Mouse (Mus musculus) liver, embryonic 11.5 days (tissue): ENCODE measurements around the gene Sfrp5. TPM values are rescaled to one million over a fixed set of nuclear protein-coding genes. Genes with fewer than 3 reads are reported as not detected.
A peak's percentile ranks its signal among the peaks of the same experiment; 100 is the strongest.

Source experiments
- ATAC-seq: fragments of 200-750 bp; cut with Nextera tagmentation; replicated peaks from 2 replicates; pipeline ENCODE4 v1.8.0; 2017; ENCODE audit warnings: moderate number of reproducible peaks, mild to moderate bottlenecking, moderate TSS enrichment, moderate library complexity; ENCODE audit not compliant: low FRiP score
- DNase-seq: peaks from one replicate; pipeline ENCODE4 v3.0.0-alpha.2; 2017; ENCODE audit warnings: low spot score
- H3K27ac ChIP-seq: fragments of 300-500 bp; sonication (generic); 2 replicates; pipeline ENCODE4 v1.5.1; 2014; ENCODE audit warnings: mild to moderate bottlenecking, low read depth, low read length, control low read depth
- H3K27me3 ChIP-seq: fragments of 300-500 bp; sonication (generic); replicated peaks from 2 replicates; pipeline ENCODE4 v1.6.1; 2014; ENCODE audit warnings: low read length, mixed read lengths; ENCODE audit not compliant: control insufficient read depth, insufficient read depth
- H3K36me3 ChIP-seq: fragments of 300-500 bp; sonication (generic); 2 replicates; pipeline ENCODE4 v1.6.1; 2014; ENCODE audit warnings: mild to moderate bottlenecking, low read length, moderate library complexity, mixed read lengths; ENCODE audit not compliant: control insufficient read depth, insufficient read depth
- H3K4me1 ChIP-seq: fragments of 300-500 bp; sonication (generic); replicated peaks from 2 replicates; pipeline ENCODE4 v1.6.1; 2014; ENCODE audit warnings: low read length, mixed read lengths; ENCODE audit not compliant: control insufficient read depth, insufficient read depth
- H3K4me2 ChIP-seq: fragments of 300-500 bp; sonication (generic); 2 replicates; pipeline ENCODE4 v1.6.1; 2014; ENCODE audit warnings: mild to moderate bottlenecking, control low read depth, moderate library complexity
- H3K4me3 ChIP-seq: fragments of 300-500 bp; sonication (generic); 2 replicates; pipeline ENCODE4 v1.5.1; 2014; ENCODE audit warnings: low read depth, low read length, control low read depth
- H3K9ac ChIP-seq: fragments of 300-500 bp; sonication (generic); 2 replicates; pipeline ENCODE4 v1.6.1; 2014; ENCODE audit warnings: low read depth, low read length, control low read depth
- H3K9me3 ChIP-seq: fragments of 300-500 bp; sonication (generic); 2 replicates; pipeline ENCODE4 v1.6.1; 2016; ENCODE audit warnings: low read length, inconsistent platforms, mixed read lengths; ENCODE audit not compliant: control insufficient read depth
- WGBS: fragments of 180-500 bp; shearing (Covaris S2); extraction: QIAGEN DNeasy Blood & Tissue Kit; methylation state at CpG from one replicate; pipeline ENCODE4 v1.1.7; 2014; 5-methylcytosine and 5-hydroxymethylcytosine counted together
- polyA plus RNA-seq: library from polyadenylated mRNA; unstranded; fragments of >200 nt; fragmentation: Nextera tagmentation; extraction: Ambion mirVana; gene quantifications from 2 replicates; pipeline ENCODE4 v1.2.1, GENCODE M21; 2014

Gene Sfrp5
- polyA plus RNA-seq, 1 experiment from 2014 or later = 3.5 TPM

- WGBS = 36% methylated on average over 5 of the region's 5 CpGs
- Histone ChIP-seq H3K9me3 (no peaks in the 10 kb centered on the region), H3K4me2 (no peak overlapping the region), H3K9ac (no peak overlapping the region), H3K36me3 (peaks cover 13% of the 10 kb centered on the region), H3K4me1 (no peaks in the 10 kb centered on the region), H3K27ac (no peak overlapping the region), H3K4me3 (no peak overlapping the region), H3K27me3 (no peaks in the 10 kb centered on the region)
- ATAC-seq (peak; percentile 61; the same call in 1 of the 2 replicates), DNase-seq (peak; percentile 61)
These were observed 11.6 kb downstream of the Sfrp5 start for GRCm38 (mm10) chr19:42190494-42190893.

- Histone ChIP-seq H3K4me1 (no peaks in the 10 kb centered on the region), H3K27me3 (no peaks in the 10 kb centered on the region), H3K9me3 (no peaks in the 10 kb centered on the region), H3K9ac (no peak overlapping the region), H3K27ac (no peak overlapping the region), H3K36me3 (peaks cover 13% of the 10 kb centered on the region), H3K4me3 (no peak overlapping the region), H3K4me2 (no peak overlapping the region)
- WGBS = 77% methylated on average over 4 of the region's 4 CpGs
- ATAC-seq (no peak), DNase-seq (no peak)
These were observed 12.3 kb downstream of the Sfrp5 start for GRCm38 (mm10) chr19:42189735-42190134.

GRCm38 (mm10) chr19:42182673-42183072, 19.4 kb downstream of the Sfrp5 start:
- WGBS = 62% methylated on average over 6 of the region's 6 CpGs
- Histone ChIP-seq H3K4me3 (no peak overlapping the region), H3K9ac (no peak overlapping the region), H3K27me3 (no peaks in the 10 kb centered on the region), H3K27ac (no peak overlapping the region), H3K4me1 (peaks cover 3% of the 10 kb centered on the region), H3K9me3 (no peaks in the 10 kb centered on the region), H3K4me2 (no peak overlapping the region), H3K36me3 (peaks cover 6% of the 10 kb centered on the region; the same call in 1 of the 2 replicates)
- no peak for DNase-seq
- peak; percentile 39; the same call in 1 of the 2 replicates for ATAC-seq

- Histone ChIP-seq H3K9ac (no peak overlapping the region), H3K4me3 (no peak overlapping the region), H3K36me3 (peaks cover 6% of the 10 kb centered on the region), H3K4me2 (no peak overlapping the region), H3K27ac (no peak overlapping the region), H3K4me1 (peaks cover 19% of the 10 kb centered on the region), H3K9me3 (no peaks in the 10 kb centered on the region), H3K27me3 (no peaks in the 10 kb centered on the region)
- DNase-seq (no peak), ATAC-seq (no peak)
- WGBS = 91% methylated on average over 14 of the region's 14 CpGs
These were observed 22.7 kb downstream of the Sfrp5 start for GRCm38 (mm10) chr19:42179356-42179755.

- peaks cover 4% of the 10 kb centered on the region for H3K36me3 ChIP-seq
- no peaks in the 10 kb centered on the region for H3K27me3 ChIP-seq
- ATAC-seq = peak; percentile 37; the same call in 1 of the 2 replicates
- peaks cover 19% of the 10 kb centered on the region for H3K4me1 ChIP-seq
- no peak for DNase-seq
- peak overlapping the region; percentile 33 for H3K4me2 ChIP-seq
- H3K4me3 ChIP-seq = no peak overlapping the region
- H3K9ac ChIP-seq = no peak overlapping the region
- no peaks in the 10 kb centered on the region for H3K9me3 ChIP-seq
- WGBS = 50% methylated on average over 2 of the region's 2 CpGs
- peak overlapping the region; percentile 13; the same call in 1 of the 2 replicates for H3K27ac ChIP-seq
These were observed 24.6 kb downstream of the Sfrp5 start for GRCm38 (mm10) chr19:42177461-42177860.

- ATAC-seq (peak; percentile 81), DNase-seq (no peak)
- Histone ChIP-seq H3K27ac (peak overlapping the region; percentile 13; the same call in 1 of the 2 replicates), H3K4me3 (no peak overlapping the region), H3K4me1 (peaks cover 19% of the 10 kb centered on the region), H3K9me3 (no peaks in the 10 kb centered on the region), H3K9ac (no peak overlapping the region), H3K36me3 (peaks cover 4% of the 10 kb centered on the region), H3K4me2 (peak overlapping the region; percentile 33), H3K27me3 (no peaks in the 10 kb centered on the region)
- WGBS = 37% methylated on average over 7 of the region's 7 CpGs
These were observed 25.2 kb downstream of the Sfrp5 start for GRCm38 (mm10) chr19:42176841-42177240.

GRCm38 (mm10) chr19:42170025-42170969, 31.8 kb downstream of the Sfrp5 start:
- 2% methylated on average over 55 of the region's 56 CpGs for WGBS
- Histone ChIP-seq H3K9ac (peak overlapping the region; percentile 88), H3K4me3 (peak overlapping the region; percentile 87), H3K4me1 (peaks cover 4% of the 10 kb centered on the region), H3K27ac (peak overlapping the region; percentile 51; the same call in 1 of the 2 replicates), H3K27me3 (0 out of 2 replicates have a peak, but pooled peaks cover 8% of the 10 kb centered on the region), H3K4me2 (peak overlapping the region; percentile 91), H3K9me3 (no peaks in the 10 kb centered on the region), H3K36me3 (no peaks in the 10 kb centered on the region; the same call in 1 of the 2 replicates)
- ATAC-seq (peak; percentile 92), DNase-seq (peak; percentile 90)

- Histone ChIP-seq H3K4me2 (peak overlapping the region; percentile 91), H3K4me1 (peaks cover 4% of the 10 kb centered on the region), H3K27ac (no peak overlapping the region), H3K9ac (no peak overlapping the region; the same call in 1 of the 2 replicates), H3K9me3 (no peaks in the 10 kb centered on the region), H3K4me3 (0 out of 2 replicates have a peak overlapping the region, but pooled peaks have one; percentile 87), H3K27me3 (0 out of 2 replicates have a peak, but pooled peaks cover 8% of the 10 kb centered on the region), H3K36me3 (no peaks in the 10 kb centered on the region; the same call in 1 of the 2 replicates)
- 51% methylated on average over 10 of the region's 10 CpGs for WGBS
- DNase-seq = no peak
- ATAC-seq = peak; percentile 37
These were observed 32.6 kb downstream of the Sfrp5 start for GRCm38 (mm10) chr19:42169322-42169975.
